Mouse (Mus musculus): Measurements from ENCODE around the gene Fbrsl1. TPM values are rescaled to one million over a fixed set of nuclear protein-coding genes. Genes with fewer than 3 reads are reported as not detected.

The Fbrsl1 gene
- total RNA-seq, 2 experiments from 2014 or later = 9.8 to 37.6 TPM

DNA sequence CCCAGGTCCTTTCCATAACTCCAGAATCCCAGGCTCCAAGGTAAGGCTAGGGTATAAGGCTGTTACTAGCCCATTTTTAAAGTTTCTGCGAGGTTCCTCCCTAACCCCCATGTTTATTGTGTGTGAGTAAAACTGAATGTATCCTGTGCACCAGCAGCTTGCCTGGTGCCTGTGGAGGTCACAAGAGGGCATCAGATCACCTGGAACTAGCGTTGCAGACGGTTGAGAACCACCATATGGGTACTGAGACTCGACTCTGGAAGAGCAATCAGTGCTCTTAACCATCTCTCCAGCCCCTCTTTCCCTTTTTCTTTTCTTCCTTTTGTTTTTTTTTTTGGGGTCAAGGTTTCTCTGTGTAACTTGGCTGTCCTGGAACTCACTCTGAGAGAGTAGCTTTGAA lies 68.5 kb downstream of the Fbrsl1 start:
- ATAC-seq (replicated peaks; ENCODE audit: low FRiP score, low TSS enrichment, poor library complexity, severe bottlenecking) = no peak

DNA sequence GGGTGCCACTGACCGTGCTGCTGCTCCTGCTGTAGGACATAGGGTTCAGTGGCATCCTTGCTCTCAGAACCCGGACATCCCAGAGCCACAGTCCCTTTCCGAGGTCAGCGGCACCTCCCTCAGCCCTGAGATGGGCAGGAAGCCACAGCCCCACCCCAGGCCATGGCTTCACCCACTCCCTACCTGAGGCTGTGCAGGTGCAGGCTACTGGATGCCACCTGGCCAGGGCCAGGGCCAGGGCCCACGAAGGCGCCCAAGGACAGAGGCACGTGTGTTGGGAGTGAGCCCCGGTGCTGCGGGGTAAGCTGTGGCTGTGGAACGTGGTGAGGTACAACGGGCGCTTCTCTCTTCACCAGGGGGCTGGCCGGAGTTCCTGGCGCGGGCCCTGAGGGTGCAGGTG lies 69.2 kb downstream of the Fbrsl1 start:
- ATAC-seq (replicated peaks; ENCODE audit: low FRiP score, low TSS enrichment, poor library complexity, severe bottlenecking) = no peak

DNA sequence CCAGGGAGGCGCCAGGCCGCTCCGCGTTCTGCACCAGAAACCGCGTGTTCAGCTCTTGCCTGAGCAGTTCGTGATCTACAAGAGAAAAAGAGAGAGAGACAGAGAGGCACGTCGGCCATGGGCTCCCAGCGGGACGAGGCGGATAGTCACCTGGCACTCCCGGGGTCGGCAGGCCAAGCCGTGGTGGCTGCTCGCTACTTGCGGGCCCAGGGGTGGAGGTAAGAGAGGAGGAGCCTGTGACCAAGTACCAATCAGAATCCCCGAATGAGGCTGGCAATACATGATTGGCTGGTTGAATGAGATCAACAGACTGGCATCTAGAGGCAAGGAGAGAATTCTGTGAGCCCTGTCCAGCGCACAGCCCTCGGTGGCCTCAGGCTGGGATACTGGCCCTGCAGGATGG lies 70.1 kb downstream of the Fbrsl1 start:
- no peak for ATAC-seq (replicated peaks; ENCODE audit: low FRiP score, low TSS enrichment, poor library complexity, severe bottlenecking)

DNA sequence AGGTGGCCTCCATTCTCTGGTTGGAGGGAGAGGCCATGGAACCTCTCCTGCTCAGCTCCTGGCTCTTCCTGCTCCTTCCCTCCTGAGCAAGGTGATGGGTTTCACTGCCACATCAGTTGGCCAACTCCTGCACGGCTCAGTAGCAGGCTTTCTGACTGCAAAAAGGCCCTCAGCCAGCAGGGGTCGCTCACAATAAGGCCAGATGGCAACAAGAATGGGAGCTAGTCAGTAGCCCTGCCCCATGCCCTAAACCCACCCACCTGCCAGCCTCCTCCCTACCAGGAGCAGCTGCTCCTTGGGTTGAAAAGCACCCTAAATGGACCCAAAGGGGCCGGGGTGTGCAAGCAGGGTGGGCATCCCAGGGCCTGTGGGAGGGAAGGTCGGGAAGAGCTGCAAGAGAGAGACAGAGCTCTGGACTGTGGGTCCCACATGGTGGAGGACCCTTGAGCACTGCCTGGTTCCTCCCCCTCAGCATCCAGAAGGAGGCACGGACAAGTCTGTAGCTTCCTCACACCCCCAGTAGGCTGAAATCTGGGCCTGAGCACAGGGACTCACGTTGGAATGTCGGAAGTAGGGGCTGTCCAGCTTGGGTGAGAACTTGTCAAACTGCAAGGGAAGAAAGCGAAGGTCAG lies 71.4 kb downstream of the Fbrsl1 start:
- peak; percentile 64; the same call in 1 of the 2 replicates for ATAC-seq (replicated peaks; ENCODE audit: low FRiP score, low TSS enrichment, poor library complexity, severe bottlenecking)

DNA sequence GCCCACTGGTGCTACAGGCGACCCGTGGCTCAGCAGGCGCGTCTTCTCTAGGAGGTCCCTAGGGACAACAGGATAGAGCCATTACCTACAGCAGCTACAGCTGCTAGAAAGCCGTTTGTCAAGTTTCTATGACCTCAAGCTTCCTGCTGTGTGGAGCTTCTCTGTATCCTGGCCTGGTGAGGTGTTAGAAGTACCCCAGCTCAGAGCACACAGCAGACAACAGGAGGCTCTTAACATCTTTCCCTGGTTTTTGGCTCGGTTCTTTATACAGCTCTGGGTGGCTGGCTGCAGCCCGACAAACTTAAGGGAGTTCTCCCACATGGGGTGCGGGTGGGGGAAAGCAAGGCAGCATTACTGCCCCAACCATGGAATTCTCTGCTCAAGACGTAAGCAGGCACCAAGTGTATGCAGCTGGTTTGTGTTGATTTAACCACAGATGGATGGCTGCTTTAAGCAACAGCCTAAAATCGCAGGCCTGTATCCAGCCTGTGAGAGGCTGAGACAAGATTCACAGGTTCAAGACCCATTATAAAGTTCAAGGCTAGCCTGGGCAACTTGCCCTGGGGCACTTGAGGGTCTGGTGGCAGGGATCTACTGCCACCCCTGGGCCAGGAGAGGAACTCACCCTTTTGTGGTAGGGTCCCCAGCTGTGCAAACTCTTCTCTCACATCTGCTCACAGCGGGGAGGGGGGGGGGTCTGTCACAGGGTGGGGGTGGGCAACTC lies 84.3 kb downstream of the Fbrsl1 start:
- ATAC-seq (replicated peaks; ENCODE audit: low FRiP score, low TSS enrichment, poor library complexity, severe bottlenecking) = no peak; the same call in 1 of the 2 replicates

DNA sequence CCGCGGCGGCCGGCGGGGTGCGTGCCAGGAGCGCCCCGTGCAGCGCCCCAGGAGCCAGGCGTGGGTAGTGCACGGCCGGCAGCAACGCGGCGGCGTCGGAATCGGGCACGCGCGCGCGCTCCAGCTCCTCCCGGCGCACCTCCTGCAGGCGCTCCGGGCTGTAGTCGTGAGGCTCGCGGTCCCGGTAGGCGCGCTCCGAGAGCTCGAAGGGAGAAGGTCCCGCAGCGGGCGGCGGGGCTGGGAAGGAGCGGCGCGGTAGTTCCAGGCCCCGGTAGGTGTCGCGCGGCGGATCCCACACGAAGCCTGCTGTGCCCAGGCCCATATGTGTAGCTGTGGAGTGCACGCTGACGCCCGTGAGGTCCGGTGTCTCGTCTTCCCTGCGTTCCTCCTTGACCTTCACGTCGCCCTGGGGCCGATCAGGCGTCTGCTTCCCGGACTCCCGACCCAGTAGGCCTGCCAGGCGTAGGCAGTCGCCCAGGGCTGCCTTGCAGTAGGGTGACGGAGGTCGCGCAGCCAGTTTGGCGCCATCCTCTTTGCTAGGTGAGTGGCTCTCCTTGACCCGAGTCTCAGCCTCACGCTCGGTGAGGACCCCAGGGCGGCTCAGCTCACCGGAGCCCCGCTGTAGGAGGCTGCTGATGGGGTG lies 85.0 kb downstream of the Fbrsl1 start:
- peak; percentile 80 for ATAC-seq (replicated peaks; ENCODE audit: low FRiP score, low TSS enrichment, poor library complexity, severe bottlenecking)

DNA sequence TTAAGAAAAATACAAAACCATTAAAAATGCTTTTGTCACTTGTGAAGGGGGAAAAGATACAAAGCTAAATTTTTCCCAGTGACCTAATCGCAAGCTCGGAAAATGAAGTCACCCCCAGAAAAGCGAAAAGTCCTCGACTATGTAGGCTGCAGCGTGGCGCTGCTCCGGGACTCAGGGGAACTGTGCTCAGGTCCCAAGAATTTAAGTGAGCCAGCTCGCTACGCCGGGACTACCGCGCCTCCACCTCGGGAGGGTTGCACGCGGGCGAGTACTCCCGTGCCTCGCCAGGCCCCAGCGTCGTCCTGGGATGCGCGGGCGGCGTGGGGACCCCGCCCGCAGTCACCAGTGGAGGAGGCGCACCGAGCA lies 85.5 kb downstream of the Fbrsl1 start:
- no peak; the same call in 1 of the 2 replicates for ATAC-seq (replicated peaks; ENCODE audit: low FRiP score, low TSS enrichment, poor library complexity, severe bottlenecking)

DNA sequence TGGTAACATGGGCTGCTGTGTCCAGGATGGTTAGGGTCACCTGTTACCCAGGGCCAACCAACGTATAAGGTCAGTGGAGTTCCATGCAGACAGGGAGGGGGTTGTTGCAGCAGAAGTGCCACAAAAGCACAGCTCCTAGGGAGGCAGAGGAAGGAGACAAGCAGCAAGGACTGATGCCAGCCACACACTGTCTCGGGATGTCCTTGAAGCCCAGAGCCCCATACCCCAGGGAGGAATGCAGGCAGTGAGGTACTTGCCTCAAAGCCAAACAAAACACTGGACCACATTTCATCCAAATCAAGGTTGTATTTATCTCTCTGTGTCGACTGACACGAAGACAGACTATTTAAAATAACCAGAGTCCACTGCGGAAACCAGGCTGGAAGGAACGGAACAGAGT lies 86.8 kb downstream of the Fbrsl1 start:
- ATAC-seq (replicated peaks; ENCODE audit: low FRiP score, low TSS enrichment, poor library complexity, severe bottlenecking) = no peak

DNA sequence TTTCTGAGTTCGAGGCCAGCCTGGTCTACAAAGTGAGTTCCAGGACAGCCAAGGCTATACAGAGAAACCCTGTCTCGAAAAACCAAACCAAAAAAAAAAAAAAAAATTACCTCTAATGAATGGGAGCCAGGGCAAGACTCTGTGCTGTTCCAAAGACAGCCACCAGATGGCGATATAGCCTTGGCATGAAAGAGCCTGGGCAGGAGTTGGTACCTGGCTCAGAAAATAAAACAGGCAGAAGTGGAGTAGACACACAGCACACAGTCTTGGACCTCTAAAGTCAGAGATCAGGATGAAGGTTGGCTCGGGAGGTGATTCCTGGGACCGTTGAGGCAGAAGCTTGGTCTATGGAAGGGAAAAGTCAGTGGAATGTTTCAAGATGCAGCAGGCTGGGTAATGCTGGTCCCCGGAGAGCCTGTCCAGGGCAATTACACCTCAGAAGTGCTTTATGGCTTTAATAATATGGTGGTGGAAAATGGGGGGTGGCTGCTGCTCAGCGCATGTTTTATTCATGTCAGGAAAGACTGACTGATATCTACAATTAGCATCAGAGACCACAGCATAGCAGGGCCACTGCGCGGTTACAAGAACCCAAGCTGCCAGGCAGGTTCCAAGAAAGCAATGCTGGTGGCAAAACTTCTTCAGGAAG lies 90.6 kb downstream of the Fbrsl1 start:
- peak; percentile 71 for ATAC-seq (replicated peaks; ENCODE audit: low FRiP score, low TSS enrichment, poor library complexity, severe bottlenecking)

DNA sequence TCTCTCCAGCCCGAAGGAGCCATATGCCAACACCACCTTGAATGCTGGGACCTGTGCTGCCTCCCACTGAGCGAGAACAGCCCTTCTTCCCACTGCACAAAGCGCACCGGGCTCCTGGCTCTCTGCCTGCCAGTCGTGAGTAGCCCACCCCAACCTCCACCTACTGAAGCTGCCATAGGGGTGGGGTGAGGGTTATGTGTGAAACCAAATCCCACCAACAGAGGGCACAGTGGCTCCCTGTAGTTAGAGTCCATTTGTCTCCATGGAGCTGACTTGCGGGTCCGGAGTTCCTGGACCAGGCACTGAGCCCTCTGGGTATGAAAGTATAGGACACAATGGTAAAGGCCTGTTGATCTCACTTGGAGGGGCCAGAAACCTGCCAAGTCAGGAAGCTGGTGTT lies 93.6 kb downstream of the Fbrsl1 start:
- ATAC-seq (replicated peaks; ENCODE audit: low FRiP score, low TSS enrichment, poor library complexity, severe bottlenecking) = peak; percentile 72

DNA sequence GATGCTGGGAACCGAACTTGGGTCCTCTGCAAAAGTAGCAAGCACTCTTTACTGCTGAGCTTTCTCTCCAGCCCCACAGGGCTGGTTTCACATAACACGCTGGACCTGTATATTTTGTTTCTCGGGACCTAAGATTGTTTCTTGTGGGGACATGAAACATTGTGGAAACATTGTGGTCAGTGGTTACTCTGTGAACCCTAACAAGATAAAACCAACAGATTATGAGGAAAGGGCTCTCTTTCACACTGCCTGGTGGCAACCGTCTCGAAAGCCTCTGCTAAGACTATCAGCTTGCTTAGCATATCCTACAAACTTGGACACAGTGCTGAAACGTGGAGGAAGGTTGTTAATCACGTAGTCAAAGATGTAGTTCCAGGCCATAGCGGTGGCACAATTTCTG lies 101.3 kb downstream of the Fbrsl1 start:
- no peak for ATAC-seq (replicated peaks; ENCODE audit: low FRiP score, low TSS enrichment, poor library complexity, severe bottlenecking)

DNA sequence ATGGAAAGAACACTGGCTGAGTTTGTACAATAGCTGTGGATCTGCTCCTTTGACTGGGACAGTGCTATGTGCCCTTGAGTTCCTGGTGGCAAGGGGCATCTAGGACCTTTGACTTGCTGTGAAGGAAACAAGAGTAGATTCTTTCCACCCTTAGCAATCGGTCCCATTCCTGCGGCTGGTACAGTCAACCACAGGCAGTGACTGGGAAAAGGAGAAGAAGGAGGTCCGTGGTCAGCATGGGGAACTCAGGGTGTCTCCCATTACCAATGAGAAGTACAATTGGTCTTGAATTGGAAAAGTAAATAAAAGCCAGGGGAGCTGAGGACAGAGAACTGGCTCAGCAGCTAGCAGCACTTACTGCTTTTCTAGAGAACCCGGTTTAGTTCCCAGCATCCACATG lies 102.8 kb downstream of the Fbrsl1 start:
- ATAC-seq (replicated peaks; ENCODE audit: low FRiP score, low TSS enrichment, poor library complexity, severe bottlenecking) = no peak

DNA sequence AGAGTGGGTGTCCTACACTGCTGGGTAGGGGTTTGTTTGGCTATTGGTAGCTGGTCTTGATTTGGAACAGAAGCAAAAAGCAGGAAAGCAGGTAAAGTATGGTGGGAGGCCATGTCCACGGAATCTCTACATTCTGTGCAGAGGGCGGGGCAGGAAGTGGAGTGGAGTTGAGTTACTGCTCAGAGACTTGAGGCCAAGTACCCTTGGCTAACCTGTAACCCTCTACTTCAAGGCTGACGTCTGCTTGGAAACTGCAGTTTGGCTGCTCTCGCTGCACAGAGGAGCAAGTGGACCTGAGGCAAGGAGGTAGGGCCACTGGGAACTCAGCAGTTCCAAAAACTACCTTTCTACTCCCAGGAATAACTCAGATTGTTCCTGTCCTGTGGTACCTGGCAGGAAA lies 103.8 kb downstream of the Fbrsl1 start, which contains the start of gene Lrcol1:
Gene Lrcol1, plus strand, starts transcription at position 207 of the 400 bp plus-strand sequence.
- no peak for ATAC-seq (replicated peaks; ENCODE audit: low FRiP score, low TSS enrichment, poor library complexity, severe bottlenecking)

DNA sequence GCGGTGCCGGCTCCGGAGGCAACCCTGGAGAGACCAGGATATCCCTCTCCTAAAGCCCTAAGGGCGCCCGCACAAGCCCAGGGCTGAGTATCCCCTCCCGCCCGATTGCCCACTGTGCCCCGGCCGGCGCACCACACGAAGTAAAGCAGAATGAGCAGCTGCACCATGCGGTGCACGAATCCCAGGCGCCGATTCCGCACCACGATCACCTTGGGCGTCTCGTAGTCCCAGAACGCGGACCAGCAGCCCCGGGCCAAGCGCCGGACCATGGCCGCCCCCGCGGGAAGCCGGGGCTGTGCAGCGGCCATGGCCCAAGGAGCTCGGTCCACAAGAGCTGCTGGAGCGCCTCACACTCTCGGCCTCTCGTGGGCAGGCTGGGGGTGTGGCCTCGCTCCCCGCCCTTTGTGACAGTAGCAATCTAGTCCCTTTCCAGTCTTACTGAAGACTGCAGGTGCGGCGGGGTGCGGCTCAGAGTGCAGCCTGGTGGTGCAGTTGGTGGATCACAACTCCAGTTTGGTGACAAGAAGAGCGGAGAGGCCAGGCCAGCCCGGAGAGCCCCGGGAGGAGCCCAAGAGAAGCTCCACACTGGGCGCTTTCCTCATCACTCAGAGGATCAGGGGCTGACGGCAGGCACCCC lies 105.5 kb downstream of the Fbrsl1 start, which contains the start of gene P2rx2:
Gene P2rx2, minus strand, starts transcription at position 565 of the 637 bp plus-strand sequence.
- ATAC-seq (replicated peaks; ENCODE audit: low FRiP score, low TSS enrichment, poor library complexity, severe bottlenecking) = peak; percentile 78

DNA sequence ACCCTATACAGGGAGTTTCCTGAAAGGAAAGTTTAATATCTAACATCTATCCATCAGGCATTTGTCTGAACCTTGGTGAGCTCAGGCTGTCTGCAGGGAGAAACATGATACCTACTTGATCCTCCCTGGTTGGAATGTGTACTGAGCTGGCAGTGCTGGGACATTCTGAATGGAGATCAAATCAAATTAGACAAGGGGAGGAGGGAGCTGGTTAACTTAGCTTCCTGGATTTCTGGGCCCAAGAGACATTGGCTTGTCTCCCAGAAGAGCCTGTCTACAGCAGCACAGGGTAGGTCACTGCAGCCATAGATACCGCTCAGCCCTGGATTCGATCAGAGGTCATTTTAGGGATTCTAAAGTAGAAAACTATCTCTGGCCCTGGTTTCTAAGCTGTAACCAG lies 109.5 kb downstream of the Fbrsl1 start:
- ATAC-seq (replicated peaks; ENCODE audit: low FRiP score, low TSS enrichment, poor library complexity, severe bottlenecking) = no peak

DNA sequence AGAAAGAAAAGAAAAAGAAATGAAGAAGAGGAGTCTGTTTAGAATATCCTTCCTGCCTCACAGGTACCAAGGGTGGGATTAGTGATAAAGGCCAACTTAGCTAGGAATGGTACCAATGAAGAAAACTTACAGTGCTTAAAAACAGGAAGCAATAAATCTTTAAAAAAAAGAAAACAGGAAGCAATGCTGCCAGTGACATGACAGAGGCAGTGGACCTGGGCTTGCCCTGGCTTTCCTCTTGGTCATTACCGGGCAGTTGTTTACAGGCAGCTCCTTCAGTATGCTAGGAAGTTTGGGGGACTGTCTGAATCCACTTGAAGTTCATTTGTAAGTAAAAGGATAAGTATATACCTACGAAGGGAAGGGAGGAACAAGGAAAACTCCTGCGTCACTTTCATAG lies 117.8 kb downstream of the Fbrsl1 start:
- no peak for ATAC-seq (replicated peaks; ENCODE audit: low FRiP score, low TSS enrichment, poor library complexity, severe bottlenecking)

DNA sequence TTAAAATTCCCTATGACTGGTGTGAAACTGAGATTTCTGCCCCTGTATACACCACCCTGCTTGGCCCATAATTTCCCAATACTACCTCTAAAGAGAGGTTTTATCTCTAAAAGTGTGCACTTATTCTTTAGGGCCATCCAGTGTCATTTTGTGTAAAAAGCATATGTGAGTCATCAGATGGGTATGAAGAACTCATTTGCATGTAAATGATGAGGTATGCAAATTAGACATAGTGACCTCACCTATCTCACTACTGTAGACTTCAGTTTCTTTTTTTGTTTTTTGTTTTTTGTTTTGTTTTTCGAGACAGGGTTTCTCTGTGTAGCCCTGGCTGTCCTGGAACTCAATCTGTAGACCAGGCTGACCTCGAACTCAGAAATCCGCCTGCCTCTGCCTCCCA lies 135.2 kb downstream of the Fbrsl1 start:
- no peak for ATAC-seq (replicated peaks; ENCODE audit: low FRiP score, low TSS enrichment, poor library complexity, severe bottlenecking)

Data from megakaryocyte-erythroid progenitor cell, adult 5-6 weeks (primary cell).